Mouse (Mus musculus) cerebellum, adult 8-10 months (tissue): ENCODE results near the gene Dolk.
A peak's percentile ranks its signal among the peaks of the same experiment; 100 is the strongest.

ENCODE experiments used
- DNase-seq: peaks from one replicate; pipeline ENCODE4 v3.0.0; 2022

The Dolk gene

DNA sequence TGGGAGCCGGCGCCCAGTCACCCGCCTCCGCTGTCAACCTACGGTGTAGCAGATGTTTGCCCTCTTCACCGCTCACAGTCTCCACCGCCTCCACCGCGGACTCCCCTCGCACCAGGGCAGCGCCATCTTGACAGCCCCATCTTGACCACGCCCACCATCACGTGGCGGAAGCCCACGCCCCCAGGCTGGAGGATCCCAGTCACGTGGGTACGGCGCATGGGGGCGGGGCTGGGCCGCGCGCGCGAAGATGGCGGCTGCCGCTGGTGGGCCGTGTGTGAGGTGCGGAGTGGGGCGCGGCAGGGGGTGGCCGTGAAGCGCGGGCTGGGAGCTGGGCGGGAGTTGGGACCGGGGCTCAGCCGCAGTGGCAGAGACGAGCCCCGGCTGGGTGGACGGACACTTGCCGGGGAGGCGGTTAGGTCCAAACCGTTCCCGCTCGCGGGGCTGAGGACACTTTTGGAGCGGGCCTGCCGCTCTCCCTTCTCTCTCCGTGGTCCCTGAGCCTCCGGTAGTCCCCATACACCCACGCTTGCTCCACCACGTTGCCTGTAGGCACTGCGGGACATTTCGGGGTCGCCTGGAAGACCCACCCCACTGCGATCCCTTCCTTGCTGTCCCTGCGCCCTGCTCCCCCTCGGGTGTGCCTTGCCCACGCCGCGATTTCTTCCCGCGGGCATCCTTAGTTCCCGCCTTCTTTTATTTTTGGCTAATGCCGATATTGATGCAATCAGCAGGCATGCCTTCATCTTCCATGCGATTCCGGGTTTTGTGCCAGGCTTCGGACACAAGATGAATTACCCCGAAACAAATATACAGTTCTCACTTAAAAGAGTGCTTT is at the start of gene Dolk, which contains the start of gene Nup188:
Gene Dolk, minus strand, starts transcription at position 143 of the 835 bp plus-strand sequence.
Gene Nup188, plus strand, starts transcription at position 206 of the 835 bp plus-strand sequence.
- DNase-seq: peak; percentile 96

DNA sequence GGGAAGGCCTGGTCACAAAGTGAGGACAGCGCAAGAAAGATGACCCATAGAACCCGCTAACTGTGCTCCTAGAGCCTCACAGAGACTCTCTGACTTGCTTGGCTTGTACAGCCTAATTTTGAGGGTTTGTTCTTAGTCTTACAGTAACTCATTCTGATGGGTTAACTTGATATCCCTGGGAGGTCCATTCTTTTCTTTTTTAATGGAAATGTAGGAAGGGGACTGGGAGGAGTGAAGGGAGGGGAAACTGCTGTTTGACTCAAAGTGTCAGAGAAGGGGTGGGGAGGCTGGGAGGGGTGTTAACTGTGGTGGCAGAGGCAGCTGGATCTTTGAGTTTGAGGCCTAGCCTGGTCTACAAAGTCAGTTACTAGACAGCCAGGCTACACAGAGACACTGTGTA is 49.2 kb upstream of the Dolk start:
- no peak for DNase-seq

GRCm38 (mm10) chr2:30328791-30329190 is 42.7 kb upstream of the Dolk start:
- no peak for DNase-seq

DNA sequence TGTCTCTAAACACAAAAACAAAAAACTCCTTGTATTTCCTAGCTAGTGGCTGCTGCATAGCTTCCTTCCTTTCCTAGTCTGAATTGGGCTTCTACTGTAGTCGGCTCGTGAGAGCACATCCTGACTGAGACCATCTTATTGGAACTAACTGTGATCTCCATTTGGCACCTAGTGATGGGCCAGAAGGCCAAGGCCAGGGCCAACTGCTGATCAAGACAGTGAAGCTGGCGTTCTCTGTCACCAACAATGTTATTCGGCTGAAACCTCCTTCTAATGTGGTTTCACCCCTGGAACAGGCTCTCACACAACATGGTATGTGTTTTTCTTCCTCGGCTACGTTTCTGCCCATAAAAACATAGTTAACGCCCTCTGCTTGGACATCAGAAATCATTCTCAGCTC is 41.1 kb upstream of the Dolk start:
- peak; percentile 38 for DNase-seq

DNA sequence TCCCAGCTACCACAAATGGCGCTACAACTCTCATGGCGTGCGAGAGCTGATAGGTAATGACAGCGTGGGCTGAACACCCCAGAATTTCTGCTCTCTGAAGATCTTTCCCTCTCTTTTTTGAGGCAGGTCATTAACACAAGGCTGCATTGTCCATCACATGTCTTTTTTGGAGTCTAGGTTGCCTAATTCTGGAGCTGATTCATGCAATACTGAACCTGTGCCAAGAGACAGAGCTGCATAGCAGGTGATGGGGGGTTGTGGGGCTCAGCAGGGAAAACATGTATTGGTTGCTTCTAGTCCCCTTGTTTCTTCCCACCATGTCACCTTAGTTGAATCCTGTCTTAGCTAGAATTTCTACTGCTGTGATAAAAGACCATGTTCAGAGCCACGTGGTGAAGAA is 39.2 kb upstream of the Dolk start:
- DNase-seq: no peak

DNA sequence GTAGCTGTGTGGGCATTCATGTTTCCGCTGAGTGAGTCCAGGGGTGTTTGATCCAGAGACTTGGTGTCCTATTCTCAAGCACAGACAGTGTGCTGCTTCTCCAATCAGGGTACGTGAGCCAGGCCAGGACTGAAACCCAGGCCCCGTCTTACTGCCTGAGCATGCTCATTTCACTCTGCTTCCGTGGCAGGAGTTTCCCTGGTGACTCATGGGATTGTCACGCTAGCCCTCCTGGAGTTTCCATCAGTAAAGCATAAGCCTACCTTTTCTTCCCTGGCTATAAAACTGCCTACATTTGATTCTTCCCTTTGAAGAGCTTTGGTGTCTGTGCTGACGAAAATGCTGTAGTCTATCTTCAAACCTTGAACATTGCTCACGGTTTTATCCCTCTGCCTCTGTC is 37.0 kb upstream of the Dolk start:
- DNase-seq: no peak

DNA sequence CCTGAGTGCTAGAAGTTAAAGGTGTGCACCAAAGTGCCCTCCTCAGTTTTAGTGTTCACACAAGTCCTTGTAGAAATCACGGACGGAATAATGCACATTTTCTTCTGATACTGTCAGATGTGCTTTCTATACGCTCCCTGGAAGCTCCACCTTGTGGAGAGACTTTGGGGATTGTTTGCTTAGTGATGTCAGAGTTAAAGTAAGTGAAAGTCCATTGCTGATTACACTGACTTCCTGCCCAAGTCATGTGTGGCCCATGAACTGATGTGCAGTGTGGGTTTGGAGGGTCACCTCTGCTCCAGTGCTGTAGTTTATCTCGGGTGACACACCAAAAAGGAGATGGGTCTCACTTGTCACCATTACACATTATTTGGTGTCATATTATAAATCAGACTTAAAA is 33.1 kb upstream of the Dolk start:
- DNase-seq: no peak

GRCm38 (mm10) chr2:30316955-30317354 is 30.8 kb upstream of the Dolk start:
- no peak for DNase-seq

DNA sequence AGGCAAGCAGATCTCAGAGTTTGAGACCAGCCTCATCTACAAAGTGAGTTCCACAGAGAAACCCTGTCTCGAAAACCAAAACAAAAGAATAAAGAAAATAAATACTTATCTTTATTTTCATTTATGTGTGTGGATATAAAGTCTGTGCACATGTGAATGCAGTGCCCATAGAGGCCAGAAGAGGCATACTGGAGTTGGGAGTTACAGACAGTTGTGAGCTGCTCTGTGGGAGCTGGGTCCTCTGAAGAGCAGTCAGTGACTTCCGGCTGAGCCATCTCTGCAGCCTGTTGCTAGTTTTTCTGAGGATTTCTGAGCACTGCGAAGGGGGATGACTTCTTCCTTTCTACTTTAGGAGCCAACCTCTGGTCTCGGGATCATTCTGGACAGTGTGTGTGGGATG is 30.0 kb upstream of the Dolk start:
- no peak for DNase-seq

DNA sequence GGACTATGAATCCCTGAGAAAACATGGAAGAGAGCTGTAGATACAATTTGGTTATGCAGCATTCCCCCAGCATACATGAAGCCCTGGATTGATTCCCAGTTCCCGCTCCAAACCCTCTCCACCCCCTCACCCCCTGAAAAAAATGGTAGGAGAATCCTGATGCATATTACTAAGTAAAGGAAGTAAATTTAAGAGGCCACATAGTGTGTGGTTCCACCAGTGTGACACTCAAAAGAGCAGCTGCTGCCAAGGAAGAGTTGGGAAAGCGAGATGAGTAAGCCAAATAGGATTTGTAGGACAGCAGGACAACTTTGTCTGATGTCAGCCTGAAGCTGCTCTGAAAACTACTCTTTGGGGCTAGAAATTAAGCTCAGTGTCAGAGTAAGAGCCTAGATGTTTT is 25.3 kb upstream of the Dolk start:
- DNase-seq: no peak

GRCm38 (mm10) chr2:30309351-30309750 is 23.2 kb upstream of the Dolk start:
- no peak for DNase-seq

GRCm38 (mm10) chr2:30306087-30306486 is 20.0 kb upstream of the Dolk start:
- DNase-seq: no peak

GRCm38 (mm10) chr2:30299966-30300365 is 13.8 kb upstream of the Dolk start:
- no peak for DNase-seq

GRCm38 (mm10) chr2:30299525-30299924 is 13.4 kb upstream of the Dolk start:
- no peak for DNase-seq

GRCm38 (mm10) chr2:30287027-30287373 is 866 bp upstream of the Dolk start:
- DNase-seq: no peak

- DNase-seq: no peak
Measured at GRCm38 (mm10) chr2:30285416-30286181, 535 bp downstream of the Dolk start.

DNA sequence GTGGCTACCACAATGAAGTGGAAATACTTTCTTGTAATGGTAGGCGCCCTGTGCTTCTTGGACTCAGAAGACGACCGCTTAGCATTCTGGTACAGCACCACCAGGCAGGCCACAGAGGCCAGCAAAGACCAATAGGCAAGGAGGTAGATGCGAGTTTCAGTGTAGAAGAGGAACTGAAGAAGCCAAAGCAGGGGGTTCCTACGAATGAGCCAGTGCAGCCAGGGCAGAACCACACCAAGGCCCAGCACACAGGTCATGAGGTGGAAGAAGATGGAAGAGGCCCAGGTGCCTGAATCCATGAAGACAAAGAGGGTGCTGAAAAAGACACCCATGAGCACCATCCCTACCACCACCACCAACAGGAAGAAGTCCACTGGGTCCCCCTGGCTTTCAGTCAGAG is 1.1 kb downstream of the Dolk start:
- no peak for DNase-seq

- DNase-seq: no peak
Measured at GRCm38 (mm10) chr2:30283193-30283592, 2.9 kb downstream of the Dolk start.

- no peak for DNase-seq
Measured at GRCm38 (mm10) chr2:30281651-30282050, 4.5 kb downstream of the Dolk start.

DNA sequence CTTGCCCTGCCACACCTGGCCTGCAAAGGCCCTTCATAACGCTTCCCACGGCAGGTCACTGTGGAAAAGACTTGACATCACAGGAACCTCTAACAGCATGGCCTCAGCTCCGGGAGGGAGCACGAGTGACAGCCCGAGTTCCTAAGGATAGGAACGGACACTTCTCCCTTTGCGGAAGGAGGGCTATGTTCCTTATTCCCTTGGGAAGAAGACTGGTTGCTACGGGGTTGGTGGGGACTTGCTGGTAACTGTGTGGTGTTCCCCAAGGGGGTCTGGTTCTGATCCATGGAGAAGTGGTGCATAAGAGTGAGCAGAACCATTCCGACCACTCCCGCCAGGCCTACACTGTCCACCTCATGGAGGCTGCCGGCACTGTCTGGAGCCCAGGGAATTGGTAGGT is 5.4 kb downstream of the Dolk start, which contains the start of gene Gm28038:
Gene Gm28038, plus strand, starts transcription at position 301 of the 400 bp plus-strand sequence.
- no peak for DNase-seq

GRCm38 (mm10) chr2:30270134-30270533 is 16.0 kb downstream of the Dolk start:
- peak; percentile 78 for DNase-seq

- no peak for DNase-seq
Measured at GRCm38 (mm10) chr2:30269241-30269990, 16.7 kb downstream of the Dolk start.

GRCm38 (mm10) chr2:30268371-30268770 is 17.8 kb downstream of the Dolk start:
- DNase-seq: no peak
